Mouse (Mus musculus) CH12.LX (cell line): ENCODE measurements at regions not wholly inside any gene's neighbourhood (a gene's known extent, or its start where the extent isn't known, plus 50 kb on each side); places are given as distances from the start of the nearest gene placed in this dataset.

Source experiments
- DNase-seq: peaks from one replicate; pipeline ENCODE4 v3.0.0-alpha.2; 2013; ENCODE audit errors: extremely low read depth
- H3K27ac ChIP-seq: 2 replicates; pipeline ENCODE4 v1.5.1; 2012; ENCODE audit warnings: low read depth, mild to moderate bottlenecking, control low read depth, moderate library complexity; ENCODE audit not compliant: insufficient read depth
- H3K27me3 ChIP-seq: replicated peaks from 2 replicates; pipeline ENCODE3; 2012; ENCODE audit warnings: inconsistent platforms
- H3K36me3 ChIP-seq, 2 experiments: replicated peaks in 1 of 2; 2 replicates each; pipeline versions ENCODE3 to v1.6.1; 2012; ENCODE audit warnings: inconsistent platforms in 1 of 2, low read length in 1 of 2, mild to moderate bottlenecking in 1 of 2, mixed read lengths in 1 of 2, moderate library complexity in 1 of 2; ENCODE audit not compliant: control insufficient read depth in 1 of 2, insufficient read depth in 1 of 2
- H3K4me1 ChIP-seq, 2 experiments: 2 replicates each; pipeline ENCODE4 v1.6.1; 2012; ENCODE audit warnings: inconsistent platforms in 1 of 2, moderate library complexity in 1 of 2; ENCODE audit not compliant: insufficient read depth in 2 of 2, control insufficient read depth in 1 of 2
- H3K4me2 ChIP-seq: 2 replicates; pipeline ENCODE4 v1.6.1; 2012; ENCODE audit warnings: low read depth, mild to moderate bottlenecking, control low read depth; ENCODE audit not compliant: poor library complexity, insufficient read depth, severe bottlenecking
- H3K4me3 ChIP-seq, 3 experiments: fragments of 150-350 bp in 1 of 3; sonication (generic) in 1 of 3; replicated peaks in 1 of 3; 2 replicates each; pipeline versions ENCODE3 to v1.5.1; 2011 to 2012; ENCODE audit warnings: low read depth in 2 of 3, low read length in 2 of 3, mild to moderate bottlenecking in 2 of 3, moderate library complexity in 2 of 3, control low read depth in 1 of 3, improper control_type of control experiment in 1 of 3, inconsistent platforms in 1 of 3, mixed read lengths in 1 of 3; ENCODE audit not compliant: poor library complexity in 1 of 3
- H3K79me2 ChIP-seq: replicated peaks from 2 replicates; pipeline ENCODE4 v1.6.1; 2012; ENCODE audit warnings: mild to moderate bottlenecking, moderate library complexity; ENCODE audit not compliant: control insufficient read depth, poor library complexity, insufficient read depth, severe bottlenecking; ENCODE audit errors: extremely low read depth
- H3K9ac ChIP-seq: 2 replicates; pipeline ENCODE4 v1.6.1; 2012; ENCODE audit warnings: low read depth, mild to moderate bottlenecking, control low read depth, moderate library complexity; ENCODE audit not compliant: insufficient read depth
- H3K9me3 ChIP-seq: replicated peaks from 2 replicates; pipeline ENCODE3; 2012; ENCODE audit warnings: low read length, inconsistent platforms, mixed read lengths
- CHD2 ChIP-seq: IDR thresholded peaks from 2 replicates; pipeline ENCODE4 v1.6.1; 2011; ENCODE audit warnings: low read length, improper control_type of control experiment
- CTCF ChIP-seq, 2 experiments: IDR thresholded peaks in 1 of 2; conservative IDR thresholded peaks in 1 of 2; 2 replicates each; pipeline ENCODE4 v1.5.1; 2011 to 2012; ENCODE audit warnings: low read depth in 2 of 2, low read length in 2 of 2, improper control_type of control experiment in 1 of 2, inconsistent platforms in 1 of 2, mild to moderate bottlenecking in 1 of 2, moderate library complexity in 1 of 2
- E2F4 ChIP-seq: IDR thresholded peaks from 2 replicates; pipeline ENCODE4 v1.6.1; 2011; ENCODE audit warnings: low read depth, low read length, improper control_type of control experiment; ENCODE audit not compliant: insufficient replicate concordance
- ELF1 ChIP-seq: IDR thresholded peaks from 2 replicates; pipeline ENCODE4 v1.6.1; 2014; ENCODE audit warnings: low read depth, mild to moderate bottlenecking, inconsistent platforms, low read length, improper control_type of control experiment
- EP300 ChIP-seq: IDR thresholded peaks from 2 replicates; pipeline ENCODE4 v1.6.1; 2011; ENCODE audit warnings: low read length, improper control_type of control experiment
- GABPA ChIP-seq: IDR thresholded peaks from 2 replicates; pipeline ENCODE4 v1.6.1; 2012; ENCODE audit warnings: low read depth, low read length, improper control_type of control experiment, inconsistent platforms; ENCODE audit not compliant: insufficient replicate concordance
- HCFC1 ChIP-seq: IDR thresholded peaks from 2 replicates; pipeline ENCODE4 v1.6.1; 2012; ENCODE audit warnings: low read depth, mild to moderate bottlenecking, inconsistent platforms, low read length, improper control_type of control experiment
- MAFK ChIP-seq: IDR thresholded peaks from 2 replicates; pipeline ENCODE4 v1.6.1; 2011; ENCODE audit warnings: low read length, improper control_type of control experiment; ENCODE audit not compliant: insufficient replicate concordance
- MYC ChIP-seq: IDR thresholded peaks from 2 replicates; pipeline ENCODE4 v1.6.1; 2011; ENCODE audit warnings: low read depth, mild to moderate bottlenecking, improper control_type of control experiment, low read length
- NELFE ChIP-seq: IDR thresholded peaks from 2 replicates; pipeline ENCODE4 v1.6.1; 2011; ENCODE audit warnings: low read depth, low read length, improper control_type of control experiment
- NRF1 ChIP-seq: IDR thresholded peaks from 2 replicates; pipeline ENCODE4 v1.6.1; 2014; ENCODE audit warnings: low read depth, mild to moderate bottlenecking, inconsistent platforms, low read length, improper control_type of control experiment, moderate library complexity
- PAX5 ChIP-seq: IDR thresholded peaks from 2 replicates; pipeline ENCODE4 v1.6.1; 2012; ENCODE audit warnings: low read length, inconsistent platforms, mixed read lengths
- POLR2A ChIP-seq: IDR thresholded peaks from 2 replicates; pipeline ENCODE4 v1.6.1; 2011; ENCODE audit warnings: low read depth, mild to moderate bottlenecking, improper control_type of control experiment, low read length
- POLR2AphosphoS2 ChIP-seq: IDR thresholded peaks from 2 replicates; pipeline ENCODE4 v1.6.1; 2011; ENCODE audit warnings: low read depth, low read length, improper control_type of control experiment
- RCOR1 ChIP-seq: conservative IDR thresholded peaks from 2 replicates; pipeline ENCODE4 v1.6.1; 2012; ENCODE audit warnings: low read depth, mild to moderate bottlenecking, inconsistent platforms, low read length, improper control_type of control experiment
- SIN3A ChIP-seq: IDR thresholded peaks from 2 replicates; pipeline ENCODE4 v1.6.1; 2012; ENCODE audit warnings: low read length, improper control_type of control experiment, inconsistent platforms
- SMC3 ChIP-seq: IDR thresholded peaks from 2 replicates; pipeline ENCODE4 v1.6.1; 2011; ENCODE audit warnings: low read depth, low read length, improper control_type of control experiment
- TBP ChIP-seq: conservative IDR thresholded peaks from 2 replicates; pipeline ENCODE4 v1.6.1; 2011; ENCODE audit warnings: low read depth, low read length, improper control_type of control experiment
- TCF12 ChIP-seq: IDR thresholded peaks from 2 replicates; pipeline ENCODE4 v1.6.1; 2014; ENCODE audit warnings: low read depth, mild to moderate bottlenecking, inconsistent platforms, low read length, improper control_type of control experiment
- USF1 ChIP-seq: IDR thresholded peaks from 2 replicates; pipeline ENCODE4 v1.6.1; 2014; ENCODE audit warnings: low read depth, mild to moderate bottlenecking, inconsistent platforms, low read length, improper control_type of control experiment
- ZKSCAN1 ChIP-seq: IDR thresholded peaks from 2 replicates; pipeline ENCODE4 v1.6.1; 2012; ENCODE audit warnings: low read depth, inconsistent platforms, low read length, improper control_type of control experiment, borderline replicate concordance
- ZNF384 ChIP-seq: IDR thresholded peaks from 2 replicates; pipeline ENCODE4 v1.6.1; 2012; ENCODE audit warnings: low read depth, low read length, improper control_type of control experiment, inconsistent platforms
- dilution Hi-C: fragments of 300-500 bp; cut with MboI; formaldehyde crosslinking; loops from 2 replicates; pipeline ENCODE4 v1.14.3; 2020; ENCODE audit warnings: low sequenced_read_pairs; ENCODE audit not compliant: extremely low pct_unique_long_range_greater_than_20kb, extremely low pct_ligation_motif_present
- in situ Hi-C: fragments of 300-500 bp; cut with MboI; formaldehyde crosslinking; loops from 3 replicates; pipeline ENCODE4 v1.14.3; 2019; ENCODE audit warnings: low sequenced_read_pairs, low pct_ligation_motif_present, low pct_unique_long_range_greater_than_20kb, mixed read lengths

DNA sequence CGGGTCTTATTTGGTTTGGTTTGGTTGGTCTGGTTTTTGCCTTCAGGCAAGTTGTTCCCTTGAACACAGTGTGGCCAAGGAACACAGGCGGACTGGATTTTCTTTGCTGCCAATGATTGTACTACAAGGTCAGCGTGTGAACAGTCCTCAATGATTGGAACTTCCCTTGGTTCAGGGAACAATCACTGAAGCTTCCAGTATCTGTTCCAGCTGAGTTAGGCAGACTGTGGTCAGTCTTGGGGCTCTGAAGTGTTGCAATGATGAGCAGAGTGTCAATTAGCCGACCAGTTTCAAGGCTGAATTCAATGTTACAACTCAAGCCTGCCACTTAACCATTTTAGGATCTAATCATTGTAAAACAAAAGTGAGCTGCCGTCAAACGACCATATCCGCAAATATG, 189.5 kb upstream of the Onecut1 start:
- Histone ChIP-seq H3K9ac (no peak overlapping the region), H3K4me2 (no peak overlapping the region), H3K36me3 (no peaks in the 10 kb centered on the region), H3K4me3 (no peak overlapping the region), H3K9me3 (no peaks in the 10 kb centered on the region), H3K27ac (no peak overlapping the region), H3K27me3 (peaks cover 22% of the 10 kb centered on the region), H3K79me2 (no peaks in the 10 kb centered on the region), H3K4me1 (no peaks in the 10 kb centered on the region)
- dilution Hi-C loops (no loop called here), in situ Hi-C loops (no loop called here)
- no peak for TF ChIP-seq MYC
- TF ChIP-seq POLR2AphosphoS2: no peak
- TF ChIP-seq POLR2A: no peak
- TF ChIP-seq NELFE: no peak
- TF ChIP-seq TCF12: no peak
- no peak for TF ChIP-seq CHD2
- no peak for TF ChIP-seq CTCF (conservative IDR thresholded peaks at IDR 0.05 in 1 of 2, IDR thresholded peaks at IDR 0.05 in 1 of 2; ENCODE audit: low read depth in 2 of 2, low read length in 2 of 2)
- TF ChIP-seq ELF1: no peak
- DNase-seq: no peak

DNA sequence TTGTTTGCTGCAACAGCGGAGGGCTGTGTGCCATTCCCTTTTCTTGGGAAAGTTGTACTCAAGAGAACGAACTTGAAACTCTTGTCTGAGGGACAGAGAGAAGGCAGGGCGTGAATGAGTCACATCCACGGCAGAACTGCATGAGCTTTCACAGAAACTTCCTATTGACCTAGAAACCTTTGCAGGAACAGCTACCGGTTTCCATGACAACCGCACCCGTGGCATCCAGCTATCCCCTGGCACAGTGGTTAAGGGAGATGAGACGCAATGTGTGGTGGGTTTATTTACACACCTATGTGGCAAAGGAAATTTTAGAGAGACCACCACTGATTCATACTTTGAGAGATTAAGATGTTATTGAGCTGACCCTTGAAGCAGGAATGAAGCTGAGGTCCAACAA, 163.5 kb upstream of the Onecut1 start:
- Histone ChIP-seq H3K4me3 (no peak overlapping the region), H3K4me1 (peaks cover 0 to 12% of the 10 kb centered on the region in 2 experiments; a peak in 2 of 4 replicates), H3K36me3 (no peaks in the 10 kb centered on the region), H3K27me3 (peaks cover 56% of the 10 kb centered on the region), H3K4me2 (no peak overlapping the region), H3K27ac (no peak overlapping the region), H3K79me2 (no peaks in the 10 kb centered on the region), H3K9ac (no peak overlapping the region), H3K9me3 (no peaks in the 10 kb centered on the region)
- TF ChIP-seq GABPA (no peak), EP300 (no peak), ZNF384 (no peak), PAX5 (no peak), MAFK (no peak), SMC3 (no peak), HCFC1 (no peak), NRF1 (no peak), CHD2 (no peak), NELFE (no peak)
- in situ Hi-C loops (no loop called here), dilution Hi-C loops (no loop called here)
- no peak for DNase-seq

DNA sequence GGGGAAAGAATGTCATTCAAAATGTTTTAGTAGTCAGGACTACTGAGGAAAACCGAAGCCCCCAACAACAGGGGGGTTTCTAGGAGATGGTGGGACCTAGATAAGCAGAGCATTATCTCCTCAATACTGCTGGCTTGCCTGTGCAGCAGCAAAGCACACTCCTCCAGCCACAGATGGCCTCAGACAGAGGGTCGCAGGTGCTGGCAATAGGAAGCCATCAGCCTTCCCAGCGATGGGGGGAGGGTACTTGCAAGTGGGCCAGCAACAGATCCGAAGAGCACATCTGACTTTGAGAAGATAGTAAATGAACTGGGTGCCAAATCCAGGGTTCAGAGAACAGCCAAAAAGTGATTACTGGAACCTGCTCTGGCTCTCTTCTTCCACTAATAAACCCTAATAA, 156.0 kb upstream of the Onecut1 start:
- dilution Hi-C loops: no loop called here
- no peak overlapping the region for H3K9ac ChIP-seq
- peaks cover 39% of the 10 kb centered on the region for H3K27me3 ChIP-seq
- H3K4me3 ChIP-seq: no peak overlapping the region
- no peaks in the 10 kb centered on the region for H3K79me2 ChIP-seq
- in situ Hi-C loops: no loop called here
- no peaks in the 10 kb centered on the region for H3K9me3 ChIP-seq
- H3K36me3 ChIP-seq: no peaks in the 10 kb centered on the region
- TF ChIP-seq POLR2A (no peak), ZNF384 (no peak), RCOR1 (no peak), USF1 (no peak), SIN3A (no peak), ZKSCAN1 (no peak), HCFC1 (no peak), TBP (no peak), E2F4 (no peak)
- H3K4me2 ChIP-seq: no peak overlapping the region
- no peak for DNase-seq
- no peak overlapping the region for H3K27ac ChIP-seq
- H3K4me1 ChIP-seq: peaks cover 0 to 14% of the 10 kb centered on the region in 2 experiments; a peak in 2 of 4 replicates
